Mouse (Mus musculus) adrenal gland (tissue): ENCODE data around the gene Prune2.

ENCODE experiments used
- intact Hi-C: fragments of 180-260 bp; cut with DNase I; formaldehyde crosslinking; loops from one replicate; pipeline ENCODE4 v1.15.1; 2025

Gene Prune2

GRCm38 (mm10) chr19:16994260-16994659 lies 38.3 kb downstream of the Prune2 start:
- intact Hi-C loops: no loop called here

DNA sequence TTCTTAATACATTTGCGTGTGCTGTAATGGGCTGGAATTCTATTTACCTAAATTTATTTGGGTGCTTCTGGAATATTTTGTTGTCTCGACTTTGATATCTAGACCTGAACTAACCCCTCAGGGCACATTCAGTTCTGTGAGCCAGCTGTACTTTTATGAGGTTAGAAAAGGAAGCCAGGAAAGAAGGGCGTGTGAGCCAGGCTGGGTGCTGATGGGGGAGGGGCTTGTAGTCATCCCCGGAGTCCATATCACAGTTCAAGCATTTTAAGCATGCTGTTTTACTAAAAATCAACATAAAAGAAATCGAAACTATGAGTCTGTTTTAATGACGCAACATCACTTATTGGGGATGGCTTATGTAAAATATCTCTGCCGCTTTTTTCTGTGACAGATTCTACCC lies 42.0 kb downstream of the Prune2 start:
- intact Hi-C loops: no loop called here

- intact Hi-C loops: no loop called here
These were observed 50.4 kb downstream of the Prune2 start for GRCm38 (mm10) chr19:17006220-17006907.

DNA sequence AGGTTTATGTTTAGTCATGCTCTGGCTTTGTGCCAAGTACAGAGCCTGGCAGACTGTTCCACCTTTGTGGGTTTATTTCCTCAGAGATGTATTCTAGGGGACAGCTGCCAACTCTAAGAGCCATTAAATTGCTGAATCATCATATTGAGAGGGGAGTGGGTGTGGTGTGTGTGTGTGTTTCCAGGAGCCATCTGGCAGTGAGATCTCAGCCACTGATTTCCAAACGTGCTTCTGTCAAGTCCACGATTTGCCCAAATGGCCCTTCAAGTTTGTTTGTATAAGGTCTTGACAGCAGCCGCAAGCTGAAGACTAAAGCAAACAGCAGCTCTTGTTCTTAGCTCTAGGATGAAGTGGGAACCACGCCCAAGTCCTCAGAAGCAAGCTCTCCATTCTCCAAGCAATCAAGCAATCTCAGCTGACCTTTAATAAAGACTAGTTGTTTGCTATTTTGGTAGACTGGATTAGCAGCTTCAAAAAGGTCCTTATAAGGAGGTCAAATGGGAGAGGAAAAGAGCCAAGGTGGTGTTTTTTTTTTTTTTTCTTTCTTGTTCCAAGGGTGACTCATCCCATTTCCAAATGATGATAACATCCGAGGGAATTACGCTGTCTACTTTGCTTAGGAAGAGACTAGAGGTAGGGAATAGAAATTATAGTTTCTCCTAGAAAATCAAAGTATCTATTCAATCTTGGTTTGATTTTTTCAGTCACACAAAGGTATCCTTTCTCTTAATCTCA lies 55.5 kb downstream of the Prune2 start:
- intact Hi-C loops: no loop called here

- intact Hi-C loops: no loop called here
These were observed 57.2 kb downstream of the Prune2 start for GRCm38 (mm10) chr19:17013085-17013484.

GRCm38 (mm10) chr19:17014337-17015124 lies 58.6 kb downstream of the Prune2 start:
- intact Hi-C loops: no loop called here

- intact Hi-C loops: no loop called here
These were observed 68.8 kb downstream of the Prune2 start for GRCm38 (mm10) chr19:17024748-17025147.

GRCm38 (mm10) chr19:17030276-17030675 lies 74.4 kb downstream of the Prune2 start:
- intact Hi-C loops: loop anchor here (2.0 to 5.0 kb wide), 2 partner anchors 128 to 229 kb away; no protein-coding TSS in a partner anchor

GRCm38 (mm10) chr19:17032314-17032713 lies 76.4 kb downstream of the Prune2 start:
- intact Hi-C loops: loop anchor here (5.0 kb wide), 1 partner anchor 130 kb away; no protein-coding TSS in a partner anchor

GRCm38 (mm10) chr19:17046961-17047360 lies 91.0 kb downstream of the Prune2 start:
- intact Hi-C loops: no loop called here

- intact Hi-C loops: no loop called here
These were observed 100.0 kb downstream of the Prune2 start for GRCm38 (mm10) chr19:17055892-17056291.

- intact Hi-C loops: no loop called here
These were observed 104.2 kb downstream of the Prune2 start for GRCm38 (mm10) chr19:17060106-17060505.

DNA sequence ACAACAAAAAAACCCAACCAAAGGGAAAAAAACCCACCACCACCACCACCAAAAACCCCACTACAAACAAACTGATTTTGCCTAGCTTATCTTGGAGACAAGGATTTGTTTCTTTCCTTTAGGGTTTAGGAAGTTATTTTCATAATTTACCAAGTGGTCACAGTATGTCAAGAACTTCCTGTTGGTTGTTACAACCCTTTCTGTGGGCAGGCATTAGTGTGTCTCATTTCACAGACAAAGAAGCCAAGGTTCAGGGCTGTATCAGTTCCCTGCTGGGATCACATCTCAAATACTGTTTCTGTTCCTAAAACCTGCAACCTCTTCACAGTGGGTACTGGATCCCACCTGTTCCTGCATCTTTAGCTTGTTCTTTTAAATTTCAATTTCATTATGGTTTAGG lies 108.5 kb downstream of the Prune2 start:
- intact Hi-C loops: no loop called here

DNA sequence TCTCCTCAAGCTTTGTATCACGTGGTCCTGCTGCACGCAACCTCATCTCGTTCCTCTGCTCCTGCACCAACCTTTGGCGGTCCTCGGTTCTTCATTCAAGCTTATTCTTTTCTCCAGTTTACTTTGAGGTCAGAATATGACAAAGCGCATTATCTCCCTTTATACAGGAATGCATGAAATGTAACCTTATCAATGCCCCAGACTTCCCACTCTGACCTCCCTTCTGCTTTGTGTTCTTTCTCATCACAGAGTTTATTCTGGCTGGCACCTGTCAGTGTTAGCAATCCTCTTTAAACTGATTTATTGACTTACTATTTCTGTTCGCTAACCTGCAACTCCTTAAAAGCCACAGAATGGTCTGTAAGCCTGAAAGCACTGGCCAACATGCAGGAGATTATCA lies 113.1 kb downstream of the Prune2 start:
- intact Hi-C loops: no loop called here

- intact Hi-C loops: no loop called here
These were observed 115.3 kb downstream of the Prune2 start for GRCm38 (mm10) chr19:17071205-17071604.

- intact Hi-C loops: no loop called here
These were observed 116.3 kb downstream of the Prune2 start for GRCm38 (mm10) chr19:17072245-17072644.

- intact Hi-C loops: no loop called here
These were observed 122.9 kb downstream of the Prune2 start for GRCm38 (mm10) chr19:17078643-17079316.

DNA sequence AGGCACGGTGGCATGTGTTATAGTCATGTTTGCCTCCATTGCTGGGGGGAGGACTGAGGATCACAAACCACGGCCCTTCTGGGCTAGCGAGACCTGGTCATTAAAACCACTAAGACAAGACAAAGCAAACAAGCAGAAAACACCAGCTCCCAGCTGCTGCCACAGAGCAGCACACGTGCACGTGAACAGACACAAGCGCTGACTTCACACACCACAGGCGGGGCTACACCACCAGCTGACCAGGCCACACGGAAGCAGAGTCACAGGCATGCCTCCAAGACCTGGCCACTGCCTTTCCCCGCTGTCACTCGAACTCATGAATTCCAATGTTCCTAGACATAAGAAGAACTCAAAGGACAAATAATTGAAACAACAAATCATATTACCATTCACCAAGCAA lies 125.5 kb downstream of the Prune2 start:
- intact Hi-C loops: no loop called here

- intact Hi-C loops: no loop called here
These were observed 138.1 kb downstream of the Prune2 start for GRCm38 (mm10) chr19:17094067-17094466.

DNA sequence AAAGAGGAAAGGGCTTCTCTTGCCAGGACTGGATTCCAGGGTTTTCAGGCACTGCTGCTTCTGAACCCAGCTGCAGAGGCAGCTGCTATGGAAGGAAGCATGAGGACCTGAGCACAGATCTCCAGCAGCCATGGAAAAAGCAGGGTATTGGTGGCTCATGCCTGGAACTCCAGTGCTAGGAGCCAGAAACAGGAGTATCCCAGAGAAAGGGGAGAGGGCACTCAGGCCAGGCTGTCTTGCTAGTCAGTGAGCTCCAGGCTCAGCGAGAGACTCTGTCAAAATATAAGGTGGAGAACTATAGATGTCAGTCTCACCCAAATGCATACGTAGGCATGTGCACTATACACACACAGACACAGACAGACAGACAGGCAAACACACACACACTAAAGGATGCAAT lies 140.4 kb downstream of the Prune2 start:
- intact Hi-C loops: no loop called here

- intact Hi-C loops: no loop called here
These were observed 141.3 kb downstream of the Prune2 start for GRCm38 (mm10) chr19:17097210-17097609.
